Mouse (Mus musculus) heart, embryonic 15.5 days (tissue): Measurements from ENCODE around the gene Msl1. TPM values are rescaled to one million over a fixed set of nuclear protein-coding genes. Genes with fewer than 3 reads are reported as not detected.

ENCODE experiments used
- ATAC-seq: fragments of 200-750 bp; cut with Nextera tagmentation; replicated peaks from 2 replicates; pipeline ENCODE4 v1.8.0; 2017; ENCODE audit warnings: low read depth, moderate TSS enrichment; ENCODE audit not compliant: insufficient number of reproducible peaks, insufficient read depth, low FRiP score
- H3K27ac ChIP-seq: fragments of 300-500 bp; sonication (generic); 2 replicates; pipeline ENCODE4 v1.5.1; 2015; ENCODE audit warnings: mild to moderate bottlenecking, inconsistent platforms
- H3K27me3 ChIP-seq: fragments of 300-500 bp; sonication (generic); 2 replicates; pipeline ENCODE4 v1.6.1; 2015; ENCODE audit warnings: inconsistent platforms
- H3K36me3 ChIP-seq: fragments of 300-500 bp; sonication (generic); 2 replicates; pipeline ENCODE4 v1.6.1; 2015; ENCODE audit warnings: mild to moderate bottlenecking, inconsistent platforms
- H3K4me1 ChIP-seq: fragments of 300-500 bp; sonication (generic); replicated peaks from 2 replicates; pipeline ENCODE4 v1.6.1; 2015; ENCODE audit warnings: inconsistent platforms
- H3K4me2 ChIP-seq: fragments of 300-500 bp; sonication (generic); 2 replicates; pipeline ENCODE4 v1.6.1; 2015; ENCODE audit warnings: inconsistent platforms, mild to moderate bottlenecking, moderate library complexity
- H3K4me3 ChIP-seq: fragments of 300-500 bp; sonication (generic); 2 replicates; pipeline ENCODE4 v1.5.1; 2015; ENCODE audit warnings: mild to moderate bottlenecking, inconsistent platforms
- H3K9ac ChIP-seq: fragments of 300-500 bp; sonication (generic); 2 replicates; pipeline ENCODE4 v1.6.1; 2015; ENCODE audit warnings: mild to moderate bottlenecking, inconsistent platforms
- H3K9me3 ChIP-seq: fragments of 300-500 bp; sonication (generic); replicated peaks from 2 replicates; pipeline ENCODE4 v1.6.1; 2016; ENCODE audit warnings: inconsistent platforms
- WGBS: fragments of 180-500 bp; shearing (Covaris S2); methylation state at CpG from one replicate; pipeline ENCODE4 v1.1.7; 2015; ENCODE audit warnings: mixed read lengths; 5-methylcytosine and 5-hydroxymethylcytosine counted together
- polyA plus RNA-seq: library from polyadenylated mRNA; unstranded; fragments of >200 nt; fragmentation: Nextera tagmentation; extraction: Ambion mirVana; gene quantifications from 2 replicates; pipeline ENCODE4 v1.2.1, GENCODE M21; 2015

Msl1 gene
- polyA plus RNA-seq, 1 experiment from 2014 or later: 15.5 TPM

DNA sequence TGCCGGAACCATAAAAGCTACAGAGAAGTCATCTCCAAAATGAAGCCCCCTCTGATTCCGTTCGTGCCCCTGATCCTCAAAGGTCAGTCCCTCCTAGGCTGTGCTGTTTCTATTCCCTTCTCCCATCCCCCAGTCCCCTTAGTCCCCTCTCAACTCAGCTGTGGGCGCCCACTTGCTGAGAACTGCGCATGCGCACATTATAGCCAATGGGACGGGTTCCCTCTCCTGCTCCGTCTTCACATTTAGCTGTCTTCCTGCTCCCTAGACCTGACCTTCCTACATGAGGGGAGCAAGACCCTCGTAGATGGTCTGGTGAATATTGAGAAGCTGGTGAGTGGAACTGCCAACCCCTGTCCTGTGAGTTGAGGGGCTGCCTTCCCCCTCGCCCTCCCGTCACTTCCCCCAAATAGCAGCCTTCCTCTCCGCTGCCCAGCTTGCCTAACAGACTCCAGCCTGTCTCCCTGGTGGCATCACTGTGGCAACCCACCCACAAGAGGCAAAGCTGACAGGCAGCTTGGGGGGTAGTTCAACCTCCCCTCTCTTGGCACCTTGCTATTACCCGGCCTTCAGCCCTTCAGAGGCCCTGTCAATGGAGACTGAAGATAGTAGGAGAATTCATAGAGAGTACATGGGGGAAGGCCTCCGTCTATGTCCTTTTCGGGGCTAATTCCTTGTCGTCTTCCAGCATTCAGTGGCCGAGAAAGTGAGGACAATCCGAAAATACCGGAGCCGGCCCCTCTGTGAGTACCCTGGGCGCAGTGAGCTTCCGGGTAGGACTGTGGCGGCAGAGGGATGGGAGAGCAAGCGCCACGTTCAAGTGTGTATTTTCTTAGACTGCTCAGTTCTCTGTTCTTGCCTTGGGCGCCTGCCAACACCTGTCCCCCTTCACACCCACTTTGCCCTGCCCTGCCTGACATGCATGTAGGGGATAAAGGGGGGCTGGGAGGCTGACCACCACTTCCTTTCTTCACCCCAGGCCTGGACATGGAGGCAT lies 55.1 kb downstream of the Msl1 start:
- H3K9ac ChIP-seq: no peak overlapping the region
- H3K27me3 ChIP-seq: no peaks in the 10 kb centered on the region; the same call in 1 of the 2 replicates
- ATAC-seq: no peak
- WGBS: 68% methylated on average over 26 of the region's 26 CpGs
- H3K4me2 ChIP-seq: 0 out of 2 replicates have a peak overlapping the region, but pooled peaks have one; percentile 12
- H3K4me1 ChIP-seq: peaks cover 17% of the 10 kb centered on the region
- no peak overlapping the region for H3K27ac ChIP-seq
- no peaks in the 10 kb centered on the region for H3K9me3 ChIP-seq
- no peak overlapping the region for H3K4me3 ChIP-seq
- H3K36me3 ChIP-seq: no peaks in the 10 kb centered on the region

DNA sequence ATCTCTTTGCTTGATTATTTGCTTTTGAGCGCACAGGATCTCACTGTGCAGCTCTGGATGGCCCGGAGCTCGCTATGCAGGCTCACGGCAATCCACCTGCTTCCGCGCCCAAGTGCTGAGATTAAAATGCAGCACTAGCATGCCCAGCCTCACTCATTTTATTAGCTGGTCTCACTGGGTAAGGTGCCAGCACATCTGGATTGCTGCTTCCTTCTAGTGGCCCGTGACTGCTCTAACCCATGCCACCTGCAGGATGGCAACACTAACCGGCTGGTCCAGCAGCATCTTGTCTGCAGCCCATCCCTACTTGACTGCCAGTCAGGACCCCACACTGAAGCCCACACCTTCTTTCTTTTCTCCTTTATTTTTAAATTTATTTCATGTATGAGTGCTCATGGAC lies 58.8 kb downstream of the Msl1 start:
- Histone ChIP-seq H3K9ac (no peak overlapping the region), H3K9me3 (no peaks in the 10 kb centered on the region), H3K36me3 (no peaks in the 10 kb centered on the region), H3K27me3 (no peaks in the 10 kb centered on the region; the same call in 1 of the 2 replicates), H3K4me1 (peaks cover 18% of the 10 kb centered on the region), H3K27ac (no peak overlapping the region), H3K4me2 (no peak overlapping the region), H3K4me3 (no peak overlapping the region)
- WGBS: 89% methylated on average over 8 of the region's 8 CpGs
- no peak for ATAC-seq

DNA sequence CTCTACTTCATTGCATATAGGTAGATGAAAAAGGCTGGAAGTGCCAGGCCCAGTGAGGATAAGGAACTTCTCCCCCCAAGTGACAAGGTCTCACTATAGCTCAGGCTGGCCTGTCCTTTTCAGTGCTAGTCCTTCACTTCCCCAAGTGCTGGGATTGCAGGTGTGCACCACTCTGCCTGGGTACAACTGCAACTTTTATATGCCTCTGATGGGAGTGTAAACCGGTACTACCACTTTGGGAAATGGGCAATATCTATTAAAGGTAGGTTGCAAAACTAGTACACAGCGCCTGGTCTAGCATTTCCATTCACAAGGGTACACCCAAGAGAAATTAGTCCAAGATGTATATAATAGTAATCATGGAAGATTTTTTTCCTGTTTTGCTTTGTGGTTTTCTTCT lies 59.3 kb downstream of the Msl1 start:
- H3K9me3 ChIP-seq: no peaks in the 10 kb centered on the region
- ATAC-seq: no peak
- no peaks in the 10 kb centered on the region; the same call in 1 of the 2 replicates for H3K27me3 ChIP-seq
- no peaks in the 10 kb centered on the region for H3K36me3 ChIP-seq
- no peak overlapping the region for H3K4me3 ChIP-seq
- H3K4me2 ChIP-seq: no peak overlapping the region
- H3K4me1 ChIP-seq: peaks cover 12% of the 10 kb centered on the region
- H3K9ac ChIP-seq: no peak overlapping the region
- no peak overlapping the region for H3K27ac ChIP-seq
- 93% methylated on average over 2 of the region's 2 CpGs for WGBS

Other genes with a start within 250 kb of the Msl1 start
- 0.05 and 0.70 TPM in 2 replicates for gene Ikzf3, start 249.5 kb upstream of the Msl1 start, polyA plus RNA-seq
- gene Zpbp2, start 244.4 kb upstream of the Msl1 start, polyA plus RNA-seq: 0.11 and 0.43 TPM in 2 replicates
- 55.6 and 68.0 TPM in 2 replicates for gene Ormdl3, start 208.1 kb upstream of the Msl1 start, polyA plus RNA-seq
- gene Lrrc3c, start 197.2 kb upstream of the Msl1 start, polyA plus RNA-seq: not detected in 2 replicates
- gene Gm12355, start 169.9 kb upstream of the Msl1 start, polyA plus RNA-seq: 0.14 and 0.96 TPM in 2 replicates
- not detected in 2 replicates for gene Gsdma3, start 169.2 kb upstream of the Msl1 start, polyA plus RNA-seq
- gene Gsdma2, start 148.8 kb upstream of the Msl1 start, polyA plus RNA-seq: not detected in 2 replicates
- not detected in 2 replicates for gene Gsdma, start 131.2 kb upstream of the Msl1 start, polyA plus RNA-seq
- 141 and 177 TPM in 2 replicates for gene Psmd3, start 113.0 kb upstream of the Msl1 start, polyA plus RNA-seq
- gene Csf3, start 94.3 kb upstream of the Msl1 start, polyA plus RNA-seq: not detected in 2 replicates
- 33.5 and 43.0 TPM in 2 replicates for gene Med24, start 66.1 kb upstream of the Msl1 start, polyA plus RNA-seq
- 34.8 and 39.5 TPM in 2 replicates for gene Thra, start 54.9 kb upstream of the Msl1 start, polyA plus RNA-seq
- 7.0 and 7.5 TPM in 2 replicates for gene Nr1d1, start 20.2 kb upstream of the Msl1 start, polyA plus RNA-seq
- gene Casc3, start 9.4 kb downstream of the Msl1 start, polyA plus RNA-seq: 21.3 and 27.6 TPM in 2 replicates
- 0.71 and 1.5 TPM in 2 replicates for gene Rapgefl1, start 41.3 kb downstream of the Msl1 start, polyA plus RNA-seq
- 2.2 and 2.8 TPM in 2 replicates for gene Wipf2, start 68.1 kb downstream of the Msl1 start, polyA plus RNA-seq
- gene Cdc6, start 112.3 kb downstream of the Msl1 start, polyA plus RNA-seq: 14.2 and 20.4 TPM in 2 replicates
- 26.2 and 31.0 TPM in 2 replicates for gene Rara, start 132.3 kb downstream of the Msl1 start, polyA plus RNA-seq
- gene Gjd3, start 187.5 kb downstream of the Msl1 start, polyA plus RNA-seq: 3.6 and 4.4 TPM in 2 replicates
- gene Top2a, start 228.7 kb downstream of the Msl1 start, polyA plus RNA-seq: 149 and 159 TPM in 2 replicates
- 344 and 469 TPM in 2 replicates for gene Igfbp4, start 245.7 kb downstream of the Msl1 start, polyA plus RNA-seq